Mouse (Mus musculus): Measurements from ENCODE around the gene Cyp2u1. TPM values are rescaled to one million over a fixed set of nuclear protein-coding genes. Genes with fewer than 3 reads are reported as not detected.

Cyp2u1 gene
- polyA plus RNA-seq, 1 experiment = 4.1 TPM

DNA sequence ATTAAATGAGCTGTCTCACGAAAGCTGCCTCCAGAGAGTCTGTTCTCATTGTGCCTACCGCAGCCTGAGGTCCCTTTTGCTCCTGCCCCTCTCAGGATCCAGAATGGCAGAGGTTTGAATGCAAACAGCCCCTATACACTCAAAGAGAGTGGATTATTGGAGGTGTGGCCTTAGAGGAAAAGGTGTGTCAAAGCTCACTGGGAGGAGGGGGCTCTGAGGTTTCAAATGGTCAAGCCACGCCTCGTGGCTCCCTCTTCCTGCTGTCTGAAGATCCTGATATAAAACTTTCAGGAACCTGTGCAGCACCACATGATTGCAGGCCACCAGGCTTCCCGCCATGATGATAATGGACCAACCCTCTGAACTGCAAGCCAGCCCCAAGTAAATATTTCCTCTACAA lies 55.2 kb downstream of the Cyp2u1 start:
- Histone ChIP-seq H3K4me3 (no peak overlapping the region), H3K36me3 (ENCODE audit: control insufficient read depth, insufficient read depth) (no peaks in the 10 kb centered on the region), H3K27me3 (ENCODE audit: control insufficient read depth, insufficient read depth, insufficient read length) (no peaks in the 10 kb centered on the region), H3K4me2 (ENCODE audit: low read depth) (no peak overlapping the region), H3K79me2 (ENCODE audit: control insufficient read depth, insufficient read depth) (no peaks in the 10 kb centered on the region), H3ac (ENCODE audit: control insufficient read depth, insufficient read length) (no peak overlapping the region)
- no peak for TF ChIP-seq MAX (IDR thresholded peaks at IDR 0.05; ENCODE audit: low read depth)
- no peak for TF ChIP-seq TCF3 (IDR thresholded peaks at IDR 0.05; ENCODE audit: insufficient read length, low read depth)
- no peak for TF ChIP-seq REST (IDR thresholded peaks at IDR 0.05; ENCODE audit: insufficient read depth, insufficient read length)
- no peak for TF ChIP-seq E2F4 (IDR thresholded peaks at IDR 0.05; ENCODE audit: insufficient read depth)
- TF ChIP-seq POLR2AphosphoS2 (IDR thresholded peaks at IDR 0.05; ENCODE audit: insufficient read length, low read depth) = no peak
- no peak for TF ChIP-seq POLR2A (IDR thresholded peaks at IDR 0.05; ENCODE audit: insufficient read length, low read depth)
- TF ChIP-seq USF1 (IDR thresholded peaks at IDR 0.05; ENCODE audit: low read depth) = no peak
- no peak for TF ChIP-seq SRF (IDR thresholded peaks at IDR 0.05; ENCODE audit: control insufficient read depth, insufficient read length, low read depth)
- no peak for TF ChIP-seq MYOG (IDR thresholded peaks at IDR 0.05; ENCODE audit: control insufficient read depth in 1 of 3, insufficient read depth in 1 of 3, insufficient read length in 2 of 3, low read depth in 2 of 3)
- no peak for TF ChIP-seq MYOD1 (IDR thresholded peaks at IDR 0.05; ENCODE audit: control insufficient read depth in 1 of 3, insufficient read length in 2 of 3, low read depth in 2 of 3)
- no peak for TF ChIP-seq TCF12 (IDR thresholded peaks at IDR 0.05; ENCODE audit: insufficient read depth, poor library complexity, severe bottlenecking)

DNA sequence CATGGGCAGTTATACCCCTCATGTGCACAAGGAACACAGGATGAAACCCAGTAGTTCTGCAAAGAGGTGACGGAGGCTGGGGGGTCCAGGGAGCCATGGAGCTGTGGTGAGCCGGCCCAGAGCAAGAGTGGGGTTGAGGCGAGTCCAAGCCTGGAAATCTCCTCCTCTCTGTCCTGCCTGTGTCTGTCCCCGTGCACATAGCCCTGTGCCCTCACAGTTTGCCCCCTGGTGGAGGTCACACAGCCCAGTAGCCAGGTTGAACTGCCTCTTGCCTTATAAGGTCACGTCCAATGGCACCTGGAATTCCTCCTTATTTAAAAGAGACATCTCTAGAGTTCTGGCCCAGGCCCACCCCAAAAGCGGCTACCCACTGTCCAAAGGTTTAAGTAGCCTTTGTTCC lies 55.6 kb downstream of the Cyp2u1 start:
- Histone ChIP-seq H3K4me3 (no peak overlapping the region), H3K27me3 (ENCODE audit: control insufficient read depth, insufficient read depth, insufficient read length) (no peaks in the 10 kb centered on the region), H3K79me2 (ENCODE audit: control insufficient read depth, insufficient read depth) (no peaks in the 10 kb centered on the region), H3K4me2 (ENCODE audit: low read depth) (no peak overlapping the region), H3K36me3 (ENCODE audit: control insufficient read depth, insufficient read depth) (no peaks in the 10 kb centered on the region), H3ac (ENCODE audit: control insufficient read depth, insufficient read length) (no peak overlapping the region)
- TF ChIP-seq MYOD1 (IDR thresholded peaks at IDR 0.05; ENCODE audit: control insufficient read depth in 1 of 3, insufficient read length in 2 of 3, low read depth in 2 of 3) (no peak), USF1 (IDR thresholded peaks at IDR 0.05; ENCODE audit: low read depth) (no peak), E2F4 (IDR thresholded peaks at IDR 0.05; ENCODE audit: insufficient read depth) (no peak), MAX (IDR thresholded peaks at IDR 0.05; ENCODE audit: low read depth) (no peak), POLR2A (IDR thresholded peaks at IDR 0.05; ENCODE audit: insufficient read length, low read depth) (no peak), SRF (IDR thresholded peaks at IDR 0.05; ENCODE audit: control insufficient read depth, insufficient read length, low read depth) (peak; percentile 47), POLR2AphosphoS2 (IDR thresholded peaks at IDR 0.05; ENCODE audit: insufficient read length, low read depth) (no peak)

DNA sequence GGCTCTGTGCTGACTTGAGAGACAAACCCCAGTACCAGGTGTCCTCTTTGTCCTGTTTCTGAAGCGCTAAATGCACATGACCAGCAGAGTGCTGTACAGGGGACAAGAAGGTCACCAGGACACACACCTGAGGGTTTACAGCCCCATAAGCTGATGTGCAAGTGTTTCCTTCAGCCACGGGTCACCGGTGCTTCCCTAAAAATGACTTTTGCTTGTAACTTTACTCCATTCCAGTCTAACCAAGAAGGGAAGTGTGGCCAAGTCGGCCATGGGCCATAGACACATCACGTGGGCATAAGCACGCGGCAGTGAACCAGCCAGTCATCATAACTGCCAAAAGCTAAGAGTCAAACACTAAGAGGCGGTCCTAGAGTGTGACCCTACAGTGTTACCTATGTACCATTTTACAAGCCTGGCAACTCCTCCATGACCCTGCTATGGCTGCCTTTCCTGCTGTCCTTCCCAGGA lies 56.4 kb downstream of the Cyp2u1 start:
- H3K4me3 ChIP-seq = no peak overlapping the region
- TF ChIP-seq E2F4 (IDR thresholded peaks at IDR 0.05; ENCODE audit: insufficient read depth) = no peak
- no peak for TF ChIP-seq CEBPB (IDR thresholded peaks at IDR 0.05; ENCODE audit: insufficient read depth, poor library complexity, severe bottlenecking)
- TF ChIP-seq POLR2AphosphoS2 (IDR thresholded peaks at IDR 0.05; ENCODE audit: insufficient read length, low read depth) = no peak
- TF ChIP-seq MAX (IDR thresholded peaks at IDR 0.05; ENCODE audit: low read depth) = no peak
- no peak for TF ChIP-seq TCF3 (IDR thresholded peaks at IDR 0.05; ENCODE audit: insufficient read length, low read depth)
- no peak for TF ChIP-seq MYOD1 (IDR thresholded peaks at IDR 0.05; ENCODE audit: control insufficient read depth in 1 of 3, insufficient read length in 2 of 3, low read depth in 2 of 3)
- TF ChIP-seq POLR2A (IDR thresholded peaks at IDR 0.05; ENCODE audit: insufficient read length, low read depth) = no peak
- TF ChIP-seq REST (IDR thresholded peaks at IDR 0.05; ENCODE audit: insufficient read depth, insufficient read length) = no peak
- no peak for TF ChIP-seq MYOG (IDR thresholded peaks at IDR 0.05; ENCODE audit: control insufficient read depth in 1 of 3, insufficient read depth in 1 of 3, insufficient read length in 2 of 3, low read depth in 2 of 3)
- no peak for TF ChIP-seq SRF (IDR thresholded peaks at IDR 0.05; ENCODE audit: control insufficient read depth, insufficient read length, low read depth)
- no peak for TF ChIP-seq USF1 (IDR thresholded peaks at IDR 0.05; ENCODE audit: low read depth)
- no peak for TF ChIP-seq TCF12 (IDR thresholded peaks at IDR 0.05; ENCODE audit: insufficient read depth, poor library complexity, severe bottlenecking)
- no peak overlapping the region for H3ac ChIP-seq (ENCODE audit: control insufficient read depth, insufficient read length)
- no peaks in the 10 kb centered on the region for H3K36me3 ChIP-seq (ENCODE audit: control insufficient read depth, insufficient read depth)
- H3K79me2 ChIP-seq (ENCODE audit: control insufficient read depth, insufficient read depth) = no peaks in the 10 kb centered on the region
- no peaks in the 10 kb centered on the region for H3K27me3 ChIP-seq (ENCODE audit: control insufficient read depth, insufficient read depth, insufficient read length)
- no peak overlapping the region for H3K4me2 ChIP-seq (ENCODE audit: low read depth)

DNA sequence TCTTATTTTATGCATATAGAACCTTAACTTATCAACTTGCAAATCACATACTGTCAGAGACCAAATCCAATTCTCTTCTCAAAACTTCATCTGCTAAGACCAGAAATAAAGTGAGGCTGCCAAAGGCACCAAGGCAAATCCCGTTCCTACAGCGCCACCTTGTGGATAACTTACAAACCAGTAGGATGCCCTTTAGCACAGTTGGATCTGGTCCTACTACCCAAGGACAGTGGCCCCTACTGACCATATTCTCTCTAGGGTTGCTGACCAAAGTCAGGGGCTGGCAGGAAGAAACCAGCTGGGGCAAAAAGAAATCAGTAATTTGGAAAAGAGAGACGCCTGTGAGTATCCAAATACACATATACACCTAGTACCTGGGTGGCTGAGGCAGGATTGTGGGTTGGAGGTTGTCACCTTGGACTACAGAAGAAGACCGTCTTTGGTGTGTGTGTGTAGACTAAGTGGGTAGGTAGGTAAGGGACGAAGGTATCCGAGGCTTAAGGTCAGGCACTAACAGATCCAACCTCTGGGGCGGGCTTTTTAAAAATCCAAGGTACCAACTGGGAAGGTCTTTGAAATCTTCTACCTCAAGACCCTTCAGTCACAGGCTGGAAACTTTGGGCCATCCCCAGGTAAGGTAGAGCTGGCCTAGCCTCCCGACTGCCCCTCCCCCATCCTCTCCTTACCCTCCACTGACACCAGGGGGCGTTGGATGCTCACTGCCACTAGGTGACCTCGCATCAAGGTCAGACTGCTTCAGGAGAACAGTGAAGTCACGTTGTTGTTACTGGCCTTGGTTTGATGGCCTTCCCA lies 57.1 kb downstream of the Cyp2u1 start:
- H3ac ChIP-seq (ENCODE audit: control insufficient read depth, insufficient read length) = no peak overlapping the region
- H3K36me3 ChIP-seq (ENCODE audit: control insufficient read depth, insufficient read depth) = no peaks in the 10 kb centered on the region
- TF ChIP-seq CEBPB (IDR thresholded peaks at IDR 0.05; ENCODE audit: insufficient read depth, poor library complexity, severe bottlenecking) (no peak), USF1 (IDR thresholded peaks at IDR 0.05; ENCODE audit: low read depth) (no peak), POLR2A (IDR thresholded peaks at IDR 0.05; ENCODE audit: insufficient read length, low read depth) (no peak), SRF (IDR thresholded peaks at IDR 0.05; ENCODE audit: control insufficient read depth, insufficient read length, low read depth) (no peak), MYOD1 (IDR thresholded peaks at IDR 0.05; ENCODE audit: control insufficient read depth in 1 of 3, insufficient read length in 2 of 3, low read depth in 2 of 3) (no peak), POLR2AphosphoS2 (IDR thresholded peaks at IDR 0.05; ENCODE audit: insufficient read length, low read depth) (no peak), TCF12 (IDR thresholded peaks at IDR 0.05; ENCODE audit: insufficient read depth, poor library complexity, severe bottlenecking) (no peak), E2F4 (IDR thresholded peaks at IDR 0.05; ENCODE audit: insufficient read depth) (no peak), MAX (IDR thresholded peaks at IDR 0.05; ENCODE audit: low read depth) (no peak), MYOG (IDR thresholded peaks at IDR 0.05; ENCODE audit: control insufficient read depth in 1 of 3, insufficient read depth in 1 of 3, insufficient read length in 2 of 3, low read depth in 2 of 3) (no peak), REST (IDR thresholded peaks at IDR 0.05; ENCODE audit: insufficient read depth, insufficient read length) (no peak), TCF3 (IDR thresholded peaks at IDR 0.05; ENCODE audit: insufficient read length, low read depth) (no peak)

More for the DNA sequence above, 57.1 kb downstream of the Cyp2u1 start:
- H3K4me3 ChIP-seq = no peak overlapping the region
- H3K79me2 ChIP-seq (ENCODE audit: control insufficient read depth, insufficient read depth) = no peaks in the 10 kb centered on the region
- H3K27me3 ChIP-seq (ENCODE audit: control insufficient read depth, insufficient read depth, insufficient read length) = no peaks in the 10 kb centered on the region
- no peak overlapping the region for H3K4me2 ChIP-seq (ENCODE audit: low read depth)

Other genes starting within 250 kb of the Cyp2u1 start
- gene Lef1, start 192.8 kb downstream of the Cyp2u1 start, polyA plus RNA-seq (2012; fragmentation: generic; extraction: Trizol) = 4.5 TPM
- 70.7 TPM for gene Hadh, start 31.1 kb downstream of the Cyp2u1 start, polyA plus RNA-seq (2012; fragmentation: generic; extraction: Trizol)
- gene Sgms2, start 188.2 kb upstream of the Cyp2u1 start, polyA plus RNA-seq (2012; fragmentation: generic; extraction: Trizol) = 4.2 TPM

All from myocyte (in vitro differentiated cells).